Comparison of ENCODE assay signal across 17 mouse cellular contexts in the genomic region with DNA sequence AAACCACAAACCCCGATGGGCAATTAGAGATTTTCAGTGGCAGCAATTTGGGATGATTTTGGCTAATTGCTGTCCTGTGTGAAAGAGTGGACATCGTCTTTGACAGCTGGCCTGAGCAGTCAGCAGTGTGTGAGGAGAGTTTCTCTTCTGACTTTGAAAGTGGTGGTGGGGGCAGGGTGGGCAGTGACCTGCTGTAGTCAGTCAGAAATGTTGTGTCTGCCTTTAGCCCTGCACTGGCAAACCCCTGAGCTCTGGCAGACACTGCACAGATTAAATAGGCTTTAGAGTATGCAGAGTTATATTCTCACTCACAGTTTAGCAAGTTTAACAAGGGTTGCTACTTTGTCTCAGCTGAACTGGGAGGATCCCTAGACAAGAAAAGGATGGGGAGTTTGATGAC.
A peak's percentile ranks its signal among the peaks of the same experiment; 100 is the strongest.
DNase-seq lines count a peak whose midpoint lies in the region; ATAC-seq lines count a peak whose summit lies in the region.
"Had no signal": no experiment of that assay in that cellular context is flagged by ENCODE, and none has a peak within 500 bp of the region (broad histone marks: within the 10 kb centered on the region; RNA-seq: fewer than 3 reads in every experiment).

No protein-coding gene starts in this region.

- H3K9ac ChIP-seq in heart, embryonic 12.5 days = no peak overlapping the region
- no peak overlapping the region for H3K9ac ChIP-seq in hindbrain, embryonic 16.5 days (ENCODE audit: low read depth, low read length)
- H3K9ac ChIP-seq: embryonic facial prominence, embryonic 15.5 days; midbrain, embryonic 13.5 days; neural tube, embryonic 15.5 days; stomach, embryonic 15.5 days had no signal

- H3K4me1 ChIP-seq in heart, embryonic 12.5 days (replicated peaks) = peaks cover 20% of the 10 kb centered on the region
- H3K4me1 ChIP-seq in hindbrain, embryonic 16.5 days (ENCODE audit: control insufficient read depth, insufficient read depth, low read depth, low read length) = no peaks in the 10 kb centered on the region

- WGBS in heart, embryonic 12.5 days = 48% methylated on average over 2 of the region's 2 CpGs
- WGBS in hindbrain, embryonic 16.5 days = 73% methylated on average over 2 of the region's 2 CpGs

- H3K27me3 ChIP-seq in heart, embryonic 12.5 days (replicated peaks) = no peaks in the 10 kb centered on the region
- H3K27me3 ChIP-seq in hindbrain, embryonic 16.5 days (replicated peaks; ENCODE audit: control insufficient read depth, insufficient read depth, low read length) = no peaks in the 10 kb centered on the region
- H3K27me3 ChIP-seq: embryonic facial prominence, embryonic 15.5 days; midbrain, embryonic 13.5 days; neural tube, embryonic 15.5 days; Patski; stomach, embryonic 15.5 days had no signal

- no peak for DNase-seq in heart, postnatal 25 days (ENCODE audit: low spot score)
- DNase-seq in A20 (ENCODE audit: low read depth, low spot score) (peak; percentile 85), NIH3T3 (ENCODE audit: low read depth) (peak; percentile 43)
- peak; percentile 15 for DNase-seq in heart, postnatal 4 days
- no peak for DNase-seq in urinary bladder, postnatal 14 days (ENCODE audit: low spot score)
- DNase-seq: cerebellum, adult 2 months; layer of hippocampus, postnatal 36 days; right cerebral cortex, adult 18-20 months; thymus, postnatal 14 days had no signal

- H3K36me3 ChIP-seq in heart, embryonic 12.5 days = no peaks in the 10 kb centered on the region
- H3K36me3 ChIP-seq in hindbrain, embryonic 16.5 days (ENCODE audit: control insufficient read depth, insufficient read depth, low read length) = no peaks in the 10 kb centered on the region
- H3K36me3 ChIP-seq: embryonic facial prominence, embryonic 15.5 days; midbrain, embryonic 13.5 days; neural tube, embryonic 15.5 days; stomach, embryonic 15.5 days had no signal

- ATAC-seq in heart, embryonic 12.5 days (ENCODE audit: insufficient number of reproducible peaks, low FRiP score) = no peak
- ATAC-seq in hindbrain, embryonic 16.5 days = no peak
- ATAC-seq in cerebellum, adult (ENCODE audit: insufficient number of reproducible peaks, low FRiP score, low TSS enrichment) = no peak
- ATAC-seq: midbrain, embryonic 13.5 days had no signal

- no peak overlapping the region for H3K4me2 ChIP-seq in heart, embryonic 12.5 days
- H3K4me2 ChIP-seq in hindbrain, embryonic 16.5 days (ENCODE audit: low read length) = no peak overlapping the region
- H3K4me2 ChIP-seq: midbrain, embryonic 13.5 days; neural tube, embryonic 15.5 days had no signal

- H3K4me3 ChIP-seq in heart, embryonic 12.5 days = no peak overlapping the region
- H3K4me3 ChIP-seq in hindbrain, embryonic 16.5 days (ENCODE audit: low read length) = no peak overlapping the region
- H3K4me3 ChIP-seq: embryonic facial prominence, embryonic 15.5 days; midbrain, embryonic 13.5 days; neural tube, embryonic 15.5 days; stomach, embryonic 15.5 days had no signal

- 0 out of 2 replicates have a peak overlapping the region, but pooled peaks have one; percentile 33 for H3K27ac ChIP-seq in heart, embryonic 12.5 days (ENCODE audit: poor library complexity, severe bottlenecking)
- H3K27ac ChIP-seq in hindbrain, embryonic 16.5 days (ENCODE audit: low read depth, low read length) = no peak overlapping the region
- H3K27ac ChIP-seq: embryonic facial prominence, embryonic 15.5 days; midbrain, embryonic 13.5 days; neural tube, embryonic 15.5 days; stomach, embryonic 15.5 days had no signal

- H3K9me3 ChIP-seq in heart, embryonic 12.5 days (replicated peaks) = no peaks in the 10 kb centered on the region
- no peaks in the 10 kb centered on the region for H3K9me3 ChIP-seq in hindbrain, embryonic 16.5 days (ENCODE audit: control insufficient read depth, low read length)
- H3K9me3 ChIP-seq: embryonic facial prominence, embryonic 15.5 days; midbrain, embryonic 13.5 days; neural tube, embryonic 15.5 days; stomach, embryonic 15.5 days had no signal

- intact Hi-C loops in heart, postnatal 25 days (cut with DNase I) = no loop called here

Comparison
In these comparisons a context has a peak if more than half of its experiments do, and no peak if none do; other contexts are left out.
1. DNase-seq: peak in A20 (single experiment), NIH3T3 (single experiment) and heart, postnatal 4 days (single experiment); none in heart, postnatal 25 days (single experiment) and urinary bladder, postnatal 14 days (single experiment).